Comparison of ENCODE assay signal across 23 mouse cellular contexts in the genomic region with DNA sequence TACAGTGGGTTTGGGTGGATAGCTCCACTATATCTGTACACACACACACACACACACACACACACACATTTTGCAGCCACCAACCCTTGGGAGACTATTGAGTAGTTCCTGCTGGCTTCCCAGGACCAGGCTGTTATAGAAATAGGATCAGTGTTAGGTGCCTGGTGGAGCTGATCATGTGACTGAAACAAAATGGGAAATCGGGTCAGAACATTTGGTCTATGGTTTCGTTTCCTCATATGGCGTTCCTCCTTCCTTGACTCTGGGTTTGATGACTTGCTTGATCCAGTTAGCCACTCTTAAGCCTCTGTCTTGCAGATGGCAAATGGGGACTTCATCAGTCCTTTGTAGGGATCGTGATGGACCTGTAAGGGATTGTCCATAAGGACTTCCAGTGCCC. TPM values are rescaled to one million over a fixed set of nuclear protein-coding genes. Genes with fewer than 3 reads are reported as not detected.
DNase-seq lines count a peak whose midpoint lies in the region; ATAC-seq and TF ChIP-seq lines count a peak whose summit lies in the region.
"Had no signal": no experiment of that assay in that cellular context is flagged by ENCODE, and none has a peak within 500 bp of the region (broad histone marks: within the 10 kb centered on the region; RNA-seq: fewer than 3 reads in every experiment).

No protein-coding gene starts in this region.

- TF ChIP-seq POLR2A in kidney, adult 2 months (IDR thresholded peaks at IDR 0.05; ENCODE audit: low read depth, low read length) = no peak
- TF ChIP-seq POLR2A in bone marrow macrophage, adult 2 months (IDR thresholded peaks at IDR 0.05; ENCODE audit: borderline replicate concordance, low read depth, low read length) = no peak

- no peak overlapping the region for H3K27ac ChIP-seq in kidney, adult 2 months (ENCODE audit: insufficient read depth, low read depth, low read length)
- peak overlapping the region; percentile 46 for H3K27ac ChIP-seq in bone marrow macrophage, adult 2 months (ENCODE audit: insufficient read depth, low read depth, low read length)
- H3K27ac ChIP-seq: embryonic facial prominence, embryonic 10.5 days; forebrain, embryonic 13.5 days; heart, adult 2 months; hindbrain, embryonic 12.5 days had no signal

- peak; percentile 7 for DNase-seq in kidney, adult 2 months
- DNase-seq in kidney, adult 9 months = no peak
- DNase-seq in A20 (ENCODE audit: low read depth, low spot score) = peak; percentile 11
- no peak for DNase-seq in cerebellum, postnatal 10 days
- no peak for DNase-seq in embryo, embryonic 10.5 days (ENCODE audit: low spot score)
- no peak for DNase-seq in layer of hippocampus, postnatal 10 days (ENCODE audit: low spot score in 2 of 2)
- DNase-seq: adrenal gland, adult 8-10 months; adrenal gland, postnatal 36 days; cerebellum, adult 11 months; cerebellum, adult 8-10 months; cerebellum, postnatal 25 days; gastrocnemius, postnatal 36 days; heart, adult 2 months; heart, postnatal 4 days had no signal

- H3K36me3 ChIP-seq in kidney, adult 2 months (ENCODE audit: control insufficient read depth, insufficient read depth, low read length) = no peaks in the 10 kb centered on the region
- H3K36me3 ChIP-seq: embryonic facial prominence, embryonic 10.5 days; G1E; heart, embryonic 12.5 days; hindbrain, embryonic 12.5 days had no signal

- no peaks in the 10 kb centered on the region for H3K27me3 ChIP-seq in kidney, adult 2 months (replicated peaks; ENCODE audit: control insufficient read depth, insufficient read depth, low read length)
- H3K27me3 ChIP-seq: heart, embryonic 12.5 days; hindbrain, embryonic 12.5 days had no signal

- H3K4me1 ChIP-seq in kidney, adult 2 months (ENCODE audit: control insufficient read depth, insufficient read depth, low read length) = no peaks in the 10 kb centered on the region
- peaks cover 17% of the 10 kb centered on the region for H3K4me1 ChIP-seq in bone marrow macrophage, adult 2 months (ENCODE audit: control insufficient read depth, insufficient read depth, low read length)
- H3K4me1 ChIP-seq: embryonic facial prominence, embryonic 10.5 days; forebrain, embryonic 13.5 days had no signal

- no peak overlapping the region for H3K4me3 ChIP-seq in kidney, adult 2 months (ENCODE audit: insufficient read depth, low read depth, low read length)
- no peak overlapping the region for H3K4me3 ChIP-seq in bone marrow macrophage, adult 2 months (ENCODE audit: insufficient read depth, low read length)
- H3K4me3 ChIP-seq: embryonic facial prominence, embryonic 10.5 days; forebrain, embryonic 13.5 days; heart, adult 2 months; heart, embryonic 12.5 days; hindbrain, embryonic 12.5 days had no signal

- ATAC-seq in megakaryocyte, adult 5-6 weeks (ENCODE audit: poor library complexity, severe bottlenecking) = peak; percentile 61
- ATAC-seq: forebrain, embryonic 13.5 days; hindbrain, embryonic 16.5 days; inflammation-experienced regulatory T-cells, adult 6 months had no signal

- no peak for TF ChIP-seq CTCF in kidney, adult 2 months (conservative IDR thresholded peaks at IDR 0.05; ENCODE audit: insufficient read depth, insufficient read length, low read depth, low read length)
- no peak for TF ChIP-seq CTCF in bone marrow macrophage, adult 2 months (IDR thresholded peaks at IDR 0.05; ENCODE audit: low read depth, low read length)

- WGBS in kidney, adult 2 months = 93% methylated on average over 4 of the region's 4 CpGs

RNA-seq across cellular contexts. Expression of a gene that starts 31.1 kb away (rescaled TPM):
- 7.7 and 10.1 TPM in 2 replicates for polyA plus RNA-seq in kidney, adult 2 months (2012; rRNA removed)
- 23.6 TPM in 2 replicates for polyA plus RNA-seq in bone marrow macrophage, adult 2 months (2012; ENCODE audit: insufficient read depth, insufficient read length, missing spikeins)
- total RNA-seq in megakaryocyte, adult 5-6 weeks (2015) = 11.0 and 12.7 TPM in 2 replicates
- 13.2 and 16.3 TPM in 2 replicates for total RNA-seq in megakaryocyte, adult 5-6 weeks (2017)
- 10 to 100 TPM; 38.7 to 39.2 TPM for total RNA-seq in layer of hippocampus, postnatal 10 days (2021)

RNA-seq across cellular contexts. Expression of a gene that starts 44.6 kb away (rescaled TPM):
- polyA plus RNA-seq in kidney, adult 2 months (2012; rRNA removed) = 0.57 and 1.8 TPM in 2 replicates
- 3.6 and 5.8 TPM in 2 replicates for polyA plus RNA-seq in bone marrow macrophage, adult 2 months (2012; ENCODE audit: insufficient read depth, insufficient read length, missing spikeins)
- 1.0 and 1.2 TPM in 2 replicates for total RNA-seq in megakaryocyte, adult 5-6 weeks (2015)
- 1.4 and 13.3 TPM in 2 replicates for total RNA-seq in megakaryocyte, adult 5-6 weeks (2017)
- total RNA-seq in layer of hippocampus, postnatal 10 days (2021) = 1 to 10 TPM; 3.2 to 4.2 TPM

Comparison
In these comparisons a context has a peak if more than half of its experiments do, and no peak if none do; other contexts are left out.
1. DNase-seq: peak in kidney, adult 2 months (single experiment) and A20 (single experiment); none in kidney, adult 9 months (single experiment), cerebellum, postnatal 10 days (0 of 2), embryo, embryonic 10.5 days (single experiment) and layer of hippocampus, postnatal 10 days (0 of 2).